Mouse (Mus musculus) ovary, postnatal 14 days (tissue): ENCODE measurements around the gene Sacm1l.

Experiments
- DNase-seq: peaks from one replicate; pipeline ENCODE4 v3.0.0; 2022; ENCODE audit warnings: low spot score

Sacm1l gene

DNA sequence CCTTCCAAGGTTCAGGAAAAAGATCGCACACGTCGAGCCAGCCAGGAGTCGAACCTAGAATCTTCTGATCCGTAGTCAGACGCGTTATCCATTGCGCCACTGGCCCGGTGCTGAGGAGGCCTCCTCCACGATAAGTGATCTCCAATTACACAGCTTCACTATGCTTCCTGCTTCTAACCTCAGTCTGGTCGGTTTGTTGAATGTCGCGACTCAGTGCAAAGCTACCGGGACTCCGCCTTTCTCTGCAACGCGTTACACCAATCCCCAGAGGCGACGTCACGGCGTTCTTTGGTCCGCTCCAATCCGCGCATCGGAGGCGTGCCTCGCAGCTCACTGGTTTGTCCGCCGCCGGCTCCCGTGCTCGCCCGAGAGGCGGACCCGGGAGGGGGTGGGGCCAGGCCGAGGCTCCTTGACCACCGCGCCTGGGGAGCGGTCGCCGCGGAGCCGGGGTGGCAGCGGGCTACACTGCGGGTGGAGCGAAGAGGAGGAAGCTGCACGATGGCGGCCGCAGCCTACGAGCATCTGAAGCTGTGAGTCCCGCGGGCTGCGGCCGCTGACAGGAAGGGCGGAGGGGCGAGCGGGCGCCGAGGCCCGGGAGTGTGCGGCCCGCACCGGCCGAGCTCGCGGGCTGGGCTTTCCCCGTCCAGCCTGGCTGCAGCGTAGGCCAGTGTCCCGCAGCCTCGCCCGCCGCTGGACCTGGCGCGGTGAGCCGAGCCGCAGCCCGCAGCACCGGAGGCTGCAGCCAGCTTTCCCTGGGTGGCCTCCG lies at the start of gene Sacm1l:
Gene Sacm1l, plus strand, starts transcription at position 368 of the 766 bp plus-strand sequence.
- DNase-seq: peak; percentile 94

DNA sequence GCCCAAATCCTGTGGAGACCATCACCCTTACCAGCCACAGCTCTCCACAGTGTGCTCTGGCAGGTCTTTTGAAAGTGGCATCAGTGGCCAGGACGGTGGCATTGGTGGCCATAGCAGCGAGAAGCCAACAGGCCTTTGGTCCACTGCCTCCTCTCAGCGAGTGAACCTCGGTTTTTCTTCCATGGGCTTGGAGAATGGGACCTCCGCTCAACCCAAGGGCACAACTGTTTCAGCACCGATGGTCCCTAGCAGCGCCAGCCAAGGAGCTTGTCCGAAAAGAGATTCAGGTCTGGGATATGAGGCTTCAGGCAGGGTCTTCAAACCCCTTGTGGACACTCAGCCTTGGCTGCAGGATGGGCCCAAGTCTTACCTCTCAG lies 49.7 kb upstream of the Sacm1l start:
- DNase-seq: no peak

DNA sequence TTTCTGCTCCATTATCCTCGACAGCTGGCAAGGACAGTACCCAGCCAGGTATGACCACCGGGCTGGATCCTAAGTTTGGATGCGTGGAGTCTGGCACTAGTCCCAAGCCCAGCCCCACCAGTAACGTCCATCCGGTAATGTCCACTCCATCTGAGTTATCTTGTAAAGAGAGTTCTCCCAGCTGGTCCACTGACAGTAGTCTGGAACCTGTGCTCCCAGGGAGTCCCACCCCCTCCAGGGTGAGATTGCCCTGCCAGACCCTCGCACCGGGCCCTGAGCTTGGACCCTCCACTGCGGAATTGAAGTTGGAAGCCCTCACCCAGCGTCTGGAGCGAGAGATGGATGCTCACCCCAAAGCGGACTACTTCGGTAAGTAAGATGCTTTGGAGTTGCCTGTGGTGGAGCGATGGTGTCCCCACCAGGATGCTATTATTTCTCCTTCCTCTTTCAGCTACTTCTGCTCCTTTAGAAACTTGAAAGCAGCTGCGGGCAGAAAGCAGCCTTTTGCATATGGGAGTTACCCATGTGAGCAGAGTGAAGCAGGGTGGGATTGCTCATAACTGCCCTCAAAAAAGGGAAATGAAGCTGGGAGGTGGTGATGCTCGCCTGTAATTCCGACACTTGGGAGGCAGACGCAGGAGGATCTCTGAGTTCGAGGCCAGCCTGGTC lies 49.2 kb upstream of the Sacm1l start:
- DNase-seq: no peak

DNA sequence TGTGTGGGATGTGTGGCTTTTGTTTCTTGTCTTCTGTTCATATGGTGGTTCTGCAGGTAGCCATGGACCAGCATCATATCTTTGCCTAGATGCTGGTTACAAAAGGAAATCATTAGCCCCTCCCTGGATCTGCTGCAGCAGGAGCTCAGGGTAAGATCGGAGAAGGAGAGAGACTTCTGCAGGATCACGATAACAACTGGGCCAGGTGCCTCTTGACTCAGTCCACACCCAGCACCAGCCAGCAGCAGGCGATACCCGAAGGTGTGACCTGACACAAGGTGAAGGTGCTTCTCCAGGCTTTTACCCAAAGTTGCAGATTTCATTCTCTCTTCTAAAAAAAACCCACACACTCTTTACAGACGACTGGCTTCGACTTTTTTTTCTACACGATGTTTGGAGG lies 48.4 kb upstream of the Sacm1l start:
- no peak for DNase-seq

DNA sequence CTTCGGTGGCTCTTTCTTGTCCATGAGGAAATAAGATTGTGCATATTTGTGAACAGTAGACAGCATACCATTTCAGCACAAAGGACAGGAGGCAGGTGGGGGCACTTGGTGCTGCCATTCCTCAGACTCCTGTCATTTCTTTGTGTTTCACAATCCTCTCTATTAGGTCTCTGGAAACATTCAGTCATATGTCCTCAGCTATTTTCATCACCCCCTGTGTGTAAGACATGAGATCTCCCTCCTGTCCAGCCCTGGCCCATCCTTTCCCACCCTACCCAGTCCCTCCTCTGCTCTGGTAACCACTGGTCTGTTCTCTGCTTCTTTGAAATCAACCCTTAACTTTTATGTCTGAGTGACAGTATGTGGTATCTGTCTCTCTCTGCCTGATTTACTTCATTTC lies 46.0 kb upstream of the Sacm1l start:
- DNase-seq: no peak

DNA sequence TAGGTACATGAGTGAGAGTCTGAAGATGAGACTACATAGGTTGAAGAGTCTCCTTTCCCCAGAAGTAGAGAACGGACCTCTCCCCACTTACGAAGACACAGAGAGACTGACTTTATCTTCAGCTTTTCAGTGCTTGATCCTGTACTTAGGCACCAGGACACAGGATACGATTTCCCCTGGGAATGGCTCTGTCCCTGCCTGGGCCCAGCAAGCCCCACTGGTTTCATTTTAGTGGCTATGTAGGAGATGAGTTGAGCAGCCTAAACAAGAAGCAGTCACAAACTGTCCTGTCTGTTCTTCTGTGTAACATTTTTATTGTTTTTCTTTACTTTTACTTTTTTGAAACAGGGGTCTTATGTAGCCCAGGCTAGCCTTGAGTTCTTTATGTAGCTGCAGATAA lies 44.7 kb upstream of the Sacm1l start:
- no peak for DNase-seq

DNA sequence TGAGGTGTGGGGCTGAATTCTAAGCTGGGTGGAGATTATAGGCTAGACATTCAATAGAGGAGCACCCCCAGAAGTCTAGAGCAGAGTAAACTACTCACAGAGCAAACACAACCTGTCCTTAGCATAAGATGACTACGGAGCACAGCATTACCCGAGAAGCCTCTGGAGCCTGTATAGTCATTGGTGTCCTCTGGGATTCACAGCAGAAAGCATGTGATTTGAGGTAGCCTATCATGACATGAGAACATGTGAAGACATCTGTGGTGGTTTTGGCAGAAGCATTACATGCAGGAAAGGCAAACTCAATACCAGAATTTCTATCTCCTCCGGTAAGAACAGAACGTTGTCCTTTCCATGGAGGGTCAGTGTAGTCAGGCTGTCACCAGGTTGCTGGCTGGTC lies 44.0 kb upstream of the Sacm1l start:
- DNase-seq: no peak

DNA sequence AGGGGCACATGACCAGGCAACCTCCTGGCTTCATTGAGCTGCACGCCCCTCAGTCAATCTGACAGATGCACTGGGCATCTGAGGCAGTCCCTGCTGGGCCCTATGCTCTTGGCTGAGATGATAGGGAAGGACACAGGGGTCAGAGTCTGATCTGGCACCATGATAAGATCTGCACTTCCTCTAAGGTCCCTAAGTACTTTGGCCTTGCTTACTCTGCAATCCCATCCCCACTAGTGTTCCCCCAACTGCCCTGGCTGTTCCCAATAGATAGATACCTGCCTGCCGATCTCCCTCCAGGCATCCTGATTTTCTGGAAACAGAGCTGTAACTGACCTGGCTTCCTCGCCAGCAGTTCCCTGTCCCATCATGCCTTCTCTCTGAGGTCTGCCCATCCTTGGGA lies 42.9 kb upstream of the Sacm1l start:
- DNase-seq: no peak

DNA sequence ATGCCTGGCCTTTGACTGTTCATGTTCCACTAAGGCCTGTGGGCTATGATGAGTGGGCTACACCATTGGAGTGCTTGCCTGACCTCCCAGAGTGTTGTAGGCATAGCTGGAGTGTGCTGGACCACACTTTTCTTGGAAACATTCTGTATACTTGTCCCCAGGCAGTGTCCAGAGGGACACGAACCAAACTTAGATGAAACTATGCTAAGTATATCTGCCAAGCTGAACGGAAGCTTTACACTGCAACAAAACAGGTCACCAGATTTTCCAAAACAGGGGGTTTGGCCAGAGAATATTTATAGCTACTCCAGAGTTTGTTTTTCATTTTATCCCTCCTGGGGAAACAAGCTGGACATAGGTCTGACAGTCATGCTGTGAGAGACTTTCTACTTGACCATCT lies 40.5 kb upstream of the Sacm1l start:
- no peak for DNase-seq

DNA sequence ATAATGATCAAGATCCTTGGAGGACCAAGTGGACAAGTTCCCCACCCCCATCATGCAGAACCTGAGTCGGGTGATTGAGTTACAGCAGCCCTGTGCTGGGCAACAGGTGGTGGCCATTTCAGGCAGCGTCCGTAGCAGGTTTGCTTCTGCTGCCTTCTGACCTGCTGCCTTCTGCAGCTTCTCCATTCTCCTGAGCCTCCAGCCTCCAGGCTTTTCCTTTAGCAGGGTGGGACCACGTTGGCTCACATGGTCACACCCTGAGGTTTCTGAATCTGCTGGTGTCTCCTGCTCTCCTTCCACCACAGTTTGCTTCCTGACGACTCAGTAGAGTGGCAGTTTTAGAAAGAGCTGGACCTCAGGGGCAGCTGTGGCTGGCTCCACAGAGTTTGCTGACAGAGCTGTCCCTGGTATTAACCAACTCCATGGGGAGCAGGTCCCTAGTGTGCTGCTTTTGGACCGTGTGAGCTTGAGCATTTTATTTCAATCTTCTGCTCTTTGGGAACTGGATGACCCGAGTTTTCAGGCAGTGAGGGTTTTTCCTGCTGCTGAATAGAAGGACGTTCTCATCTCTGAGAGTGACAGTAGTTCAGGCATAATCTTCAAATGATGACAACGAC lies 39.7 kb upstream of the Sacm1l start:
- DNase-seq: no peak

DNA sequence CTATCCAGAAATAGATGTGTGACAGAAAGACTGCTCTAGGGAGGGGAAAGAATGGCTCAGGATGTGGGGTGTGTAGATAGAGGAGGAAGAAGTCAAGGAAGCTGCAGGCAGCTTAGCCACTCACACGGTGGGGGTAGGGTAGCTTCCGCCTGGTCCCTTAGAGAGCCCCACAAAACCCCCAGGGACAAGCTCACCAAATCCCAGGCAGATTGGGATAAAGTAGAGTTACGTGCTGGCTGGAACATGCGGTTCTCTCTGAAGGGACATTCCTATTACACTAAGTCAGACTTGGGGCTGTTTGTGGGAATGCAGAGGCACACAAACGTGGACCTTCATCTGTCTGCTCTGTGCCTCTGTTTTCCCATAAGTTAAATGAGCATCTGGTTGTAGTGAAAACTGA lies 38.6 kb upstream of the Sacm1l start:
- DNase-seq: no peak

DNA sequence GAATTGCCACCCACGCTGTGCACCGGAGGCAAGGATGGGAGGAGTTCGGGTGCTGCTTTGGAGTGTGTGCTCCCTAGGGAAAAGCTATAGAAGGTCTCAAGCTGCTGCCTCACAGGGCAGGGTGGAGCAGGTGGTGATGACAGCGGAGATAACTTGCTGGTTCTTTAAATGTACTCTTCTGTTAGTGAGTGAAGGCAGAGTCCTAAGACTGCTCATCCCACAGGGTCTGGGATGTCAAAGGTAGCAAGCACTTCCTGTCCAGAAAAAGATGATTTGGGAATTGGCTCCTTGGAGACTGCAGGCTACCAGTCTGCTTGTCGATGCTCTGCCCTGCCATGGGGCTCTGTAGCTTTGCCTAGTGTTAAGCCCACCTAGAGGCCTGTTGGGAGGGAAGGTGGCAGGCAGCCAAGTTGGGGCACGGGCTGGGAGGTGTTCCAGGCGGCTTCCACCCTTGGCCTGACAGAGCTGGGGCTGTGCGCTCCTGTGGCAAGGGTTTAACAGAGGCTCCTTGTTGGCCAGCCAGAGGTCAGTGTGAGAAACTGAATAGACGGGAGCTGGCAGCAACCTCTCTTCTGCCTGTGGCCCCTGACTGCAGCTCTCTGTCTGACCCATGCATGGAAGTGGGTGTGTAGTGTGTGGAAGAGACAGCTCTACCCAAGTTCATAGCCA lies 37.5 kb upstream of the Sacm1l start:
- no peak for DNase-seq

DNA sequence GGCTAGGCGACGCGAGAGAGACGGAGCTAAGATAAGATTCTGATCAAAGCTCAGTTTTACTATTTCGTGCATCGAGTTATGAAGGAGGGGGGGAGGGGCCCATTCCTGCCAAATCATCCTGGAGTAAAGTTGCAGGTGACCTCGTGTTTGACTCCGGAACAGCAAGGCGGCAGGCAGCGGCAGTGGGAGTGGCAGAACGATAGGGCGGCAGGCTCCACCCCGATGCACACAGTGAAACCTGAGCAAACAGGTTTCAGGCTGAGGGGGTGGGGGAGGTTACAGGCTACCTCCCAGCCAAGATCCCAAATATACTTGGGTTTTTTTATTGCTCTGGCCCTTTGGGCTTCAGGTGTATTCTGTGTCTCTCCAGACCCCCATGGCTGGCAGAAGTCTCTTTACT lies 32.9 kb upstream of the Sacm1l start:
- DNase-seq: no peak

DNA sequence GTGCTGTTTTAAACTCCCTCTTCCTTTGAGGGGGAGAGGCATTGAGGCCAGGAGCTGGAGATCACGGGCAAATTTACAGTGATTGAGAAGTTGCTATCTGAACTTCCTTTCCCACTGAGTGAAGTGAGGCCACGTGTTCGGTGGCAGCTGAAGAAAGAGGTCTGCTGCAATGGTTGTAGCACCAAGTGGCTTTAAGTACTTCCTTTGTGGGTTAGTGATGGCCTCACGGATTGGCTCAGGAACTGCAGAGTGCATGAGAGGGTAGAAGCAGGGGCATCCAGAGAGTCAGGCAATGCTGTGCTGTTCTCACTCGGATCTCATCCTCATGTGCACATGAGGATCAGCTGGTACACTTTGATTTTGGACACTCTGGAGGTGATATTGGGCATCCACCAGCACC lies 31.7 kb upstream of the Sacm1l start:
- no peak for DNase-seq

DNA sequence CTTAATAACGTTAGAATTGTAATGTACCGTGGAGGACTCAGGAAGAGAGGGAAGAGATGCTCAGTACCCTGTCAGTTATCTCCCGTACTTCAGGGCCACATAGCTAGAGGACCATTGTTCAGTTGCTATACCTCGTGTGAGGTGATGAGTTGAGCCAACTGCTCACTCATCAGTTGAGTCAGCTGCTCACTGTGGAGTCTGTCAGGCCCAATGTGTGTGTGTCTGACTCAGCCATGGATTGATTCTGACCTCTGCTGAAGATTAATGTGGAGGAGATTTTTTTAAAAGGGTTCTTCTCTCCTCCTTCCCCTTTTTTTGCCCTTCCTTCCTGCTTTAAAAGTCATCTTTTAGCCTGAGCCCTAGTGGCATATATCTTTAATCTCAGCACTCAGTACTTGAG lies 29.1 kb upstream of the Sacm1l start:
- no peak for DNase-seq

DNA sequence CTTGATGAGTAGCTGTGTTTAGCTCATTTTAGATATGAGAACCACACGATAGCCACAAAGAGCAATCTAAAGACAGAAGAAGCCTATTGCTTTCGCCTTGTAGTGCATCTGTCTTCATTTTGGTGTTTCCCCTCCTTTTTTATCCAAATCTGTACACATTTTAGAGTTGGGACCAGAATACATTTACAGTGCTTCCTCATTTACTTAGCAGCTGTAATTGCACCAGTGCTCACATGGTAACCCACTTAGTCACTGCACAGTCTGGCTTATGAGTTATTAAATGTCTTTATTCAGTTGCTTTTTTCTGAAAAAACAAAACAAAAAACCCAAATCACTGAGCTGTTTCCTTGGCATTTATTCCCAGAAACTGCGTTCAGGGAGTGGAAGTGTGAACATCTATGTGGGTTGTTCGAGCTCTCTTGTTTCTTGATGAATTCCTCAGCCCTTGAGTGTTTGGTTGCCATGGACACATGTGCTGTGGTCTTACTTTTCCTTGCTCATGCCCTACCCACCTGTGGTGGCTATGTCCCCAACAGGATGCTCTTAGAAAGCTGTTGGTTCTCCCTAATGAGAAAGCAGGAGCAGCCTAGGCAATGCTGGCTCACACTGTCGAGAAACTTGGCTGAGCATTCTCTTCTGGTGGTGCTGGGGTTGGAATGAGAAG lies 26.3 kb upstream of the Sacm1l start:
- DNase-seq: no peak

DNA sequence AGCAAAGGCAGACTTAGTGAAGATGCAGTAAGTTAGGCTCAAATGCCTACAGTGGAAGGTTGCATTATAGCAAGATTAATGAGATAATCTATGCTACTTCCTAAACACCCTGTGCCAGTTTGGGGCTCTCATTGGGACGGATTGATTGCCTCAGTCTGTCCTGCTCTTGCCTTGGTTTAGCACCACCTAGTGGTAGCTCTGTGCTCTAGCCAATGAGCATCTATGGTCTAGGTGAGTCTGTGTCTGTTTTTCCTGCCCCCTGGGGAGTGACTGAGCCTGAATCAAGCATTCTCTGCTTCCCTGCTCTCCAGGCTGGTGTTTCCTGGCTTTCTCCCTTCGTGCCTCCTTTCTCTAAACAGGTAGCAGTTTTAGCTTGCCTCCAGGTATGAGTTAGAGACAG lies 25.2 kb upstream of the Sacm1l start:
- DNase-seq: peak; percentile 35

DNA sequence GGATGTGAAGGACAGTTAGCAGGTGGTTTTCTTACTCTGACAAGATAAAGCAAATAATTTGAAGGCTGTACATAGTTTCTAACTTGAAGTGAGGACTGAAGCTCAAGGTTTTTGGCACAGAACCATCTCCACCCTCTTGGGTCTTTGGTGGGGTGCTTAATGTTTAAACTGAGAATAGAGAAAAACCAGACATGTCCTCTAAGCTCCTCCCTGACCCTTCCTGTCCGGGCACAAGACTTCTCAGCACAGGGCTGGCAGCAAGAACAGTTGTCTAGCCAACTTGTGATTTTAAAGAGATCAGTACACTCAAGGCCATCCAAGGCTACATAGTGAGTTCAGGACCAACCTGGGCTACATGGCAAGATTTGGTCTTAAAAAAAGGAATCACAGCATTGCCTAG lies 24.0 kb upstream of the Sacm1l start:
- no peak for DNase-seq

DNA sequence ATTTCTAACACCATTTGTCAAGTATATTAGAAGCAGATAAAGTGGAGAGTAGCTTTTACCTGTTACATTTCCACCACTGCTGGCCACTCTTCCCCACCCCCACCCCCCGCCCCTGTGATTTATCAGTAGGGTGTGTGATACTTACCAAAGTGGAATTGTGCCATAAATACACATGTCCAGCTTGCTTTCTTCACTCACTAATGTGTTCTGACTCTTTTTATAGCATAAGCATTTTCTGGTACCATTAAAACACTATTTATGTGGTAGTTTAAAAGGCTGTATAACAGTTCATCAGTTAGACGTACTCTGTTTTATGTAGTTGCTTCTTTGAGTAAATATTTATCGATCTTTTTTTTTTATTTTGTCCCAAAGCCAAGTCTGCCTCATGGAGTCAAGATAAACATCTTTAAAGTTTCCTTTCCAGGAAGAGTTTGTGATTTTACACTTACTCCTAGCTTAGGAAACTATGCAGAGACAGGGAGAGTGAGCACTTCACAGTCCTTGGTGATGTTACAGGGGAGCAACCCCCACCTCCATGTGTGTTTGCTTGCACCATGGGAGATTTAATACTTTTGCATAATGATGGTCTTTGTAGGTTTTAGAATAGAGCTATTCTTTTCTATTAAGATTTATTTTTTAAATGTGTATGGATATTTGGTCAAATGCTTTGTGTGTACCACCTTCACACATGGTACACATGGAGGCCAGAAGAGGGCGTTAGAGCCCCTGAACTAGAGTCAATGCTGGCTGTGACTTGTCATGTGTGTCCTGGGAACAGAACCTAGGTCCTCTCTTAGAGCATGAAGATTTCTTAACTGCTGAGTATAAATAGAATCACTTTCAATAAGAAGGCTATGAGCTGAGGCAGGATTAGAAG lies 23.1 kb upstream of the Sacm1l start:
- no peak for DNase-seq

DNA sequence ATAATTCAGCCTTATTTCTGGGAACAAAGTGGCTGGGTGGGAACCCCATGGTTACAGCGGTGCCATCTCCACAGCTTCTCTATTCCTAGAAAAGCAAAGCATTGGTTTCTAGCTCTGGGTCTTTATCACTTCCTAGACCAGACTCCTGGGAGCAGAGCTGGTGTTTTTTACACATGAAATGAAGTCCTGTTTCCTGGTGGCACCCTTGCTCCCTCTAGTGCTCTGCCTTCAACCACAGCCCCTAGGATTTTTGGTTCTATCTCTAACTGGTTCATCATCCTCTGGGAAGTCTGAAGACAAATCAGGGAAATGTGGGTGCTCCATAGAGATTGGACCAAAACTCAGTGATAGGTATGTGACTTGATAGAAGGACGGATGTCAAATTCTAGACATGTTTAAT lies 22.2 kb upstream of the Sacm1l start:
- DNase-seq: no peak

DNA sequence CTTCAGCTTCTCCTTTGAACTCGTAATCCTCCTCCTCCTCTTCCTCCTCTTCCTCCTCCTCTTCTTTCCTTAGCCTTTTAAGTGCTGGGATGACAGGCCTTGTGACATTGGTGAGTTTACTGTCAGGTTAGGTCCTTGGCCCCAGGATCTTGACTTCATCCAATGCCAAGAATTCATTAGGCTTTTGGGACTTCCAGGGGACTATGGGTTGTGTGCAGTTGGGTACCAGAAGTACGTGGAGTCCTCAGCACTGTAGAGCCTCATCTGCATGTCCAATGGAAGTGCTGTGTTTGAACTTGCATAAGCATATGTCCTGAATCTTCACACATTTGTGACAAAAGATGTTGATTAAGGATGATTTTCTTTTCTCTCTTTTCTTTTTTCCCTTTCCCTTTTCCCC lies 20.6 kb upstream of the Sacm1l start:
- DNase-seq: no peak
